Mouse (Mus musculus): ENCODE results near the gene Tnfrsf9. TPM values are rescaled to one million over a fixed set of nuclear protein-coding genes. Genes with fewer than 3 reads are reported as not detected.

Gene Tnfrsf9
- total RNA-seq, 2 experiments from 2014 or later, result 0.39 to 0.41 TPM

GRCm38 (mm10) chr4:150875393-150875792, 39.0 kb upstream of the Tnfrsf9 start:
- no peak for TF ChIP-seq CTCF (conservative IDR thresholded peaks at IDR 0.05)
- DNase-seq (ENCODE audit: low spot score in 2 of 2), result no peak
- Histone ChIP-seq H3K27ac (no peak overlapping the region), H3K4me3 (no peak overlapping the region)

- no peak overlapping the region for H3K4me3 ChIP-seq
- DNase-seq (ENCODE audit: low spot score in 2 of 2), result no peak
- no peak for TF ChIP-seq CTCF (conservative IDR thresholded peaks at IDR 0.05)
- no peak overlapping the region for H3K27ac ChIP-seq
Observed at GRCm38 (mm10) chr4:150879631-150880030, 34.7 kb upstream of the Tnfrsf9 start.

DNA sequence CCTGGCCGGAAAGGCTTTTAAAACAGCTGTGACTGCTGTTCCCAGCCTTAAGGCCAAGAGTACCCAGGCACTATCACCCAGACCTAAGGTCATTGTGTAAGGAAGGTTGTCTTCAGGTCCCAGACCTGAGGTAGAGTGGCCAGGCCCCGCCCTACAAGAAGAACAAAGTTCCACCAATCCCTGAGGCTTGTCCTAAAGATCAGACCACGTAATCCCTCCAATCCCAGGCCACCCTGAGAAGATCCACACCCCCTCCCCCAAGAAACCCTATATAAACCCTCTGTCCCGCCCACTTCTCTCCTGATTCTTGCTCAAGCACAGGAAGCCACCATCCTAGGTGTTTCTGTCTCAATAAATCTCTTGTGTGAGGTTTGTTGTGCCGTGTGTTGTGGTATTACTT, 34.0 kb upstream of the Tnfrsf9 start:
- Histone ChIP-seq H3K27ac (no peak overlapping the region), H3K4me3 (no peak overlapping the region)
- TF ChIP-seq CTCF (conservative IDR thresholded peaks at IDR 0.05), result no peak
- DNase-seq (ENCODE audit: low spot score in 2 of 2), result no peak

DNA sequence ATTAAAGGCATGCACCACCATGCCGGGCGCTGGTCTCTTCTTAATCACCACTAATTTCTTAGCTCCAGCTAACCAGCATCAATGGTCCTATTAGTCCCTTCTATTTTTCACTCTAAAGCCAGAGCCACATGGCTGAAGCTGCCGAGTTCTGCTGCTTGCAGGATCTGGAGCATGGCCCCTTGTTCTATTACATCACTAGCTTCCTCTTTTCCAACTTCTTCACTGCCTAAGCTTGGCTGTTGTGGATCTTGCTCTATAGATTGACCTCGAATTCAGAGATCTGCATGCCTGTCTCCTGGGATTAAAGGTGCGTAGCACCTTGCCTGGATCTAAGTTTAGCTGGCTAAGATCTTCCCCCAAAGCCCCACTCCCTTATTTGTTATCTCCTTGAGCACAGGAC, 31.7 kb upstream of the Tnfrsf9 start:
- no peak for TF ChIP-seq CTCF (conservative IDR thresholded peaks at IDR 0.05)
- no peak overlapping the region for H3K27ac ChIP-seq
- no peak for DNase-seq (ENCODE audit: low spot score in 2 of 2)

DNA sequence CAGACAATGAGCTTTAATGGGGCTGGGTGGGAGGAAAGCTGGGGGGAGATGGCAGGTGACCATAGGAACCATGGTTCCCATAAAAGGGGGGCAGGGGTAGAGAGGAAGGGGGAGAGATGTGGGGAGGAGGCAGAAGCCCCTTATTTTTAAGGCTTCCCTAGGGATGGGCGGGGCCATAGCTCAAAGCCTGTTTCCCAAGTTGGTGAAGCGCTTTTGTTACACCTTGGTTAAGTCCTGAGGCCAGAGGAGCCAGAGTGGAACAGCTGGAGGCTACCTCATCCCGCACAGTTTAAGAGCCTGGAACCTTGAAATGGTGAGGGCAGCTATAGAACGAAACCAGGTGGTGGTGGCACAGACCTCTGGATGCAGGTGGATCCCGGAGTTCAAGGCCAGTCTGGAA, 26.5 kb upstream of the Tnfrsf9 start:
- no peak overlapping the region for H3K27ac ChIP-seq
- no peak overlapping the region for H3K4me3 ChIP-seq
- no peak for TF ChIP-seq CTCF (conservative IDR thresholded peaks at IDR 0.05)
- DNase-seq (ENCODE audit: low spot score in 2 of 2), result no peak

More for the DNA sequence above, 31.7 kb upstream of the Tnfrsf9 start:
- H3K4me3 ChIP-seq, result no peak overlapping the region

- TF ChIP-seq CTCF (conservative IDR thresholded peaks at IDR 0.05), result no peak
- DNase-seq (ENCODE audit: low spot score in 2 of 2), result no peak
- Histone ChIP-seq H3K4me3 (no peak overlapping the region), H3K27ac (no peak overlapping the region)
Observed at GRCm38 (mm10) chr4:150888492-150888891, 25.9 kb upstream of the Tnfrsf9 start.

- TF ChIP-seq CTCF (conservative IDR thresholded peaks at IDR 0.05), result no peak
- no peak for DNase-seq (ENCODE audit: low spot score in 2 of 2)
Observed at GRCm38 (mm10) chr4:150889273-150889954, 24.9 kb upstream of the Tnfrsf9 start.

GRCm38 (mm10) chr4:150889955-150890315, 24.4 kb upstream of the Tnfrsf9 start:
- TF ChIP-seq CTCF (conservative IDR thresholded peaks at IDR 0.05), result no peak
- Histone ChIP-seq H3K4me3 (peak overlapping the region; percentile 22; the same call in 1 of the 2 replicates), H3K27ac (no peak overlapping the region)
- DNase-seq (ENCODE audit: low spot score in 2 of 2), result no peak

More at GRCm38 (mm10) chr4:150889273-150889954, 24.9 kb upstream of the Tnfrsf9 start:
- no peak overlapping the region for H3K27ac ChIP-seq
- peak overlapping the region; percentile 22; the same call in 1 of the 2 replicates for H3K4me3 ChIP-seq

DNA sequence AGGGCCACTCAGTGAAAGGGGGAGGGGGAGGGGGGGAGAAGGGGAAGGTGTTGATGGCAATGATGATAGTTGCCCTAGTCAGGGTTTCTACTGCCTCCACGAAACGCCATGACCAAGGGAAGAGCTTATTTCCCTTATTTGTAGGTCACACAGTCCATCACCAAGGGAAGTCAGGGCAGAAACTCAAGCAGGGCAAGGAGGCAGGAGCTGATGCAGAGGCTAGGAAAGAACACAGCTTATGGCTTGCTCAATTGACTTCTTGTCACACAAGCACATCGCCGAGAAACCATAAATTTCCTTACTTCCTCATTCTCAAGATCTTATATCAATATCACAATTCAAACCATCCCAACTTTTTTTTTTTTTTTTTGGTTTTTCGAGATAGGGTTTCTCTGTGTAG, 23.1 kb upstream of the Tnfrsf9 start:
- no peak for TF ChIP-seq CTCF (conservative IDR thresholded peaks at IDR 0.05)
- DNase-seq (ENCODE audit: low spot score in 2 of 2), result no peak
- Histone ChIP-seq H3K27ac (no peak overlapping the region), H3K4me3 (no peak overlapping the region)

- DNase-seq (ENCODE audit: low spot score in 2 of 2), result no peak
- Histone ChIP-seq H3K27ac (no peak overlapping the region), H3K4me3 (no peak overlapping the region)
- no peak for TF ChIP-seq CTCF (conservative IDR thresholded peaks at IDR 0.05)
Observed at GRCm38 (mm10) chr4:150894718-150895501, 19.5 kb upstream of the Tnfrsf9 start.

DNA sequence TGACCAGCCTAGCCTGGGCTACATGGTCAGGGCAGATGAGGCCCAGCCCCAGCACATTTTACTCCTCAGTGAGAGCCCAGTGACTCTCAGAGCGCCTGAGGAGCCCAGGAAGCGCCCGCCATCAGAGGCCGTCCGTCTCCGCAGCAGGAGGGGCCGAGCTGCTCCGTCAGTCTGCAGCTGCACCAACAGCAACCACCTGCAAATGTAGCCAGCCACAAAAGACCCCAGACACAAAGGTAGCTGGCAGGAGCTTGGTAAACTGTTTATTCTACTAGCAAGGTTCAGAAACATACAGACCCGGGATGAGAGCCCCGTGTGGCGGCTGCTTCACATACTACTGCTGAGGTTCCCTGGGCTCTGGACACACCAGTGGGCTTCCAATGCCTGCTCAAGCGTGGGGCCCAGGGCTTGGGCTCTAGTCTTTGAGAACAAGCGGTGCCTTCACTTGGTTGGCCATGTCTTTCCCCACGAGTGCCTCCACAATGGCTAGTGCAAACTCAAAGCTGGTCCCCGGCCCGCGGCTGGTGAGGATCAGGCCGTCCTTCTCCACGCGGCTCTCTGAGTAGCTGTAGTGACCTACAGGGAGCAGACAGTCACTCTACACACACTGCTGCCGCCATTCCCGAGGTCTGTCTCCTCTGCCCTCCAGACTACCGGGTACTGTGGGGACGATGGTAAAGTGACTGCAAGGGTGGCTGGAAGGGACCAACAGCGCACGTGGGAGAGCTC, 17.3 kb upstream of the Tnfrsf9 start:
- Histone ChIP-seq H3K4me3 (no peak overlapping the region), H3K27ac (no peak overlapping the region)
- DNase-seq (ENCODE audit: low spot score in 2 of 2), result no peak
- no peak for TF ChIP-seq CTCF (conservative IDR thresholded peaks at IDR 0.05)

- peak in 1 of 2 experiments; percentile 75 for DNase-seq (ENCODE audit: low spot score in 2 of 2)
- no peak overlapping the region for H3K27ac ChIP-seq
- TF ChIP-seq CTCF (conservative IDR thresholded peaks at IDR 0.05), result peak; percentile 95
- no peak overlapping the region for H3K4me3 ChIP-seq
Observed at GRCm38 (mm10) chr4:150898716-150899365, 15.5 kb upstream of the Tnfrsf9 start.

GRCm38 (mm10) chr4:150900486-150900885, 13.9 kb upstream of the Tnfrsf9 start:
- DNase-seq (ENCODE audit: low spot score in 2 of 2), result no peak
- Histone ChIP-seq H3K4me3 (no peak overlapping the region), H3K27ac (no peak overlapping the region)
- no peak for TF ChIP-seq CTCF (conservative IDR thresholded peaks at IDR 0.05)
